Mouse (Mus musculus): Measurements from ENCODE around the gene Ralgds. TPM values are rescaled to one million over a fixed set of nuclear protein-coding genes. Genes with fewer than 3 reads are reported as not detected.
A peak's percentile ranks its signal among the peaks of the same experiment; 100 is the strongest.
"Not testable (repeated sequence)": the region's sequence is repeated elsewhere in the genome, so short reads cannot be mapped to it uniquely, and the experiment has no call there.

The Ralgds gene
- polyA plus RNA-seq, 1 experiment: 24.2 TPM

DNA sequence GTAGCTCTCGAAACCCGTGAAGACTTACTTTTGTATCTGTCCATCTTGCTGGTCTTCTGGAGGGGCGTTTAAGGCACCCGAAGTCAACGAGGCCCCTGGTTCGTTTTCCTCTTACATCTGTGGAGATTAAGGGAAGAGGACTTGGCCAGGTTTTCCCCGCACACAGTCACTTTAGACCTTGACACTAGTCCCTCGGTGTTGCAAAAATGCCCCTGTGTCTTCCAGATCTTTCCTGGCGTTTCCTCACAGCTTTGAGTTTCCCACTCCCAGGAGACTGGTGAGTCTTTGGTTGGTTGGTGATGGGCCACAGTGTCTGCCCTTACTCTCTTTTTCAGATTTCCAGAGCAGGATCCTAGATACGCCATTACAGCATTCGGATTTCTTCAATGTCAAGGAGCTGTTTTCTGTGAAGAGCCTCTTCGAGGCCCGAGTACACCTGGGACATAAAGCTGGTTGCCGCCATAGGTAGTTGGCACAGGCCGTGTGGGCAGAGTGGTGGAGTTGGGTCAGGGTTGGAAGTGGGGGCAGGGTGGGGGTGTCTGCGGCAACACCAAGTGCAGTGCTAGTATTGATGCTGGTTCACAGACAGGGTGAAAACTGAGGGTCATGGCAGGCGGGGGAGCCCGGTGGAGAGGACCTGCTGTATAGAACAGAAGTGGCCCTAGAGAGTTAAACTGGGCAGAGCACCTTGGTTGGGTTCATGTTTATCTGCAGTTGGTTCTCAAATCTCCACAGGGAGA is 44.3 kb upstream of the Ralgds start:
- H3K27me3 ChIP-seq (ENCODE audit: control insufficient read depth, insufficient read depth, insufficient read length): peaks cover 10% of the 10 kb centered on the region
- peak overlapping the region; percentile 5 for H3ac ChIP-seq (ENCODE audit: control insufficient read depth, insufficient read length)
- H3K36me3 ChIP-seq (ENCODE audit: control insufficient read depth, insufficient read depth): peaks cover 14% of the 10 kb centered on the region
- peak overlapping the region; percentile 98 for H3K4me2 ChIP-seq (ENCODE audit: low read depth)
- H3K4me3 ChIP-seq: peak overlapping the region; percentile 68
- peaks cover 10% of the 10 kb centered on the region for H3K79me2 ChIP-seq (ENCODE audit: control insufficient read depth, insufficient read depth)
- TF ChIP-seq REST (IDR thresholded peaks at IDR 0.05; ENCODE audit: insufficient read depth, insufficient read length): no peak
- TF ChIP-seq MYOD1 (IDR thresholded peaks at IDR 0.05; ENCODE audit: control insufficient read depth in 1 of 3, insufficient read length in 2 of 3, low read depth in 2 of 3): no peak
- TF ChIP-seq POLR2AphosphoS2 (IDR thresholded peaks at IDR 0.05; ENCODE audit: insufficient read length, low read depth): no peak
- TF ChIP-seq CEBPB (IDR thresholded peaks at IDR 0.05; ENCODE audit: insufficient read depth, poor library complexity, severe bottlenecking): no peak
- TF ChIP-seq MAX (IDR thresholded peaks at IDR 0.05; ENCODE audit: low read depth): no peak
- TF ChIP-seq SRF (IDR thresholded peaks at IDR 0.05; ENCODE audit: control insufficient read depth, insufficient read length, low read depth): no peak
- no peak for TF ChIP-seq TCF12 (IDR thresholded peaks at IDR 0.05; ENCODE audit: insufficient read depth, poor library complexity, severe bottlenecking)
- TF ChIP-seq TCF3 (IDR thresholded peaks at IDR 0.05; ENCODE audit: insufficient read length, low read depth): no peak
- no peak for TF ChIP-seq POLR2A (IDR thresholded peaks at IDR 0.05; ENCODE audit: insufficient read length, low read depth)
- TF ChIP-seq USF1 (IDR thresholded peaks at IDR 0.05; ENCODE audit: low read depth): no peak
- TF ChIP-seq E2F4 (IDR thresholded peaks at IDR 0.05; ENCODE audit: insufficient read depth): no peak
- TF ChIP-seq MYOG (IDR thresholded peaks at IDR 0.05; ENCODE audit: control insufficient read depth in 1 of 3, insufficient read depth in 1 of 3, insufficient read length in 2 of 3, low read depth in 2 of 3): no peak

DNA sequence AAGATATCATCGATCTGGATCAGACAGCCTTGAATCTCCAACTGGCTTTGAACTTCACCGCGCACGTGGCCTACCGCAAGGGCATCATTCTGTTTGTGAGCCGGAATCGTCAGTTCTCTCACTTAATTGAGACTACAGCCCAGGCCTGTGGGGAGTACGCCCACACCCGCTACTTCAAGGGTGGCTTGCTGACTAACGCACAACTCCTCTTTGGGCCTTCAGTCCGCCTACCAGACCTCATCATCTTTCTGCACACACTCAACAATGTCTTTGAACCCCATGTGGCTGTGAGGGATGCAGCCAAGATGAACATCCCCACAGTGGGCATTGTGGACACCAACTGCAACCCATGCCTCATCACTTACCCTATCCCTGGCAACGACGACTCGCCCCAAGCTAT is 43.5 kb upstream of the Ralgds start:
- no peak overlapping the region for H3K4me2 ChIP-seq (ENCODE audit: low read depth)
- H3K4me3 ChIP-seq: no peak overlapping the region
- H3K27me3 ChIP-seq (ENCODE audit: control insufficient read depth, insufficient read depth, insufficient read length): peaks cover 8% of the 10 kb centered on the region
- H3K36me3 ChIP-seq (ENCODE audit: control insufficient read depth, insufficient read depth): peaks cover 14% of the 10 kb centered on the region
- TF ChIP-seq MAX (IDR thresholded peaks at IDR 0.05; ENCODE audit: low read depth) (no peak), MYOD1 (IDR thresholded peaks at IDR 0.05; ENCODE audit: control insufficient read depth in 1 of 3, insufficient read length in 2 of 3, low read depth in 2 of 3) (no peak), TCF3 (IDR thresholded peaks at IDR 0.05; ENCODE audit: insufficient read length, low read depth) (no peak)
- H3K79me2 ChIP-seq (ENCODE audit: control insufficient read depth, insufficient read depth): peaks cover 10% of the 10 kb centered on the region
- H3ac ChIP-seq (ENCODE audit: control insufficient read depth, insufficient read length): no peak overlapping the region

GRCm38 (mm10) chr2:28470591-28470990 is 42.3 kb upstream of the Ralgds start:
- no peak overlapping the region for H3ac ChIP-seq (ENCODE audit: control insufficient read depth, insufficient read length)
- H3K4me3 ChIP-seq: no peak overlapping the region
- no peaks in the 10 kb centered on the region for H3K27me3 ChIP-seq (ENCODE audit: control insufficient read depth, insufficient read depth, insufficient read length)
- H3K79me2 ChIP-seq (ENCODE audit: control insufficient read depth, insufficient read depth): peaks cover 10% of the 10 kb centered on the region
- H3K36me3 ChIP-seq (ENCODE audit: control insufficient read depth, insufficient read depth): peaks cover 14% of the 10 kb centered on the region
- TF ChIP-seq TCF3 (IDR thresholded peaks at IDR 0.05; ENCODE audit: insufficient read length, low read depth) (no peak), CEBPB (IDR thresholded peaks at IDR 0.05; ENCODE audit: insufficient read depth, poor library complexity, severe bottlenecking) (no peak)
- no peak overlapping the region for H3K4me2 ChIP-seq (ENCODE audit: low read depth)

- not testable (repeated sequence) for H3K4me3 ChIP-seq; H3K27me3 ChIP-seq (ENCODE audit: control insufficient read depth, insufficient read depth, insufficient read length); H3K4me2 ChIP-seq (ENCODE audit: low read depth); H3K79me2 ChIP-seq (ENCODE audit: control insufficient read depth, insufficient read depth); H3ac ChIP-seq (ENCODE audit: control insufficient read depth, insufficient read length)
- H3K36me3 ChIP-seq (ENCODE audit: control insufficient read depth, insufficient read depth): peaks cover 14% of the 10 kb centered on the region
These were observed 40.9 kb upstream of the Ralgds start for GRCm38 (mm10) chr2:28472011-28472410.

DNA sequence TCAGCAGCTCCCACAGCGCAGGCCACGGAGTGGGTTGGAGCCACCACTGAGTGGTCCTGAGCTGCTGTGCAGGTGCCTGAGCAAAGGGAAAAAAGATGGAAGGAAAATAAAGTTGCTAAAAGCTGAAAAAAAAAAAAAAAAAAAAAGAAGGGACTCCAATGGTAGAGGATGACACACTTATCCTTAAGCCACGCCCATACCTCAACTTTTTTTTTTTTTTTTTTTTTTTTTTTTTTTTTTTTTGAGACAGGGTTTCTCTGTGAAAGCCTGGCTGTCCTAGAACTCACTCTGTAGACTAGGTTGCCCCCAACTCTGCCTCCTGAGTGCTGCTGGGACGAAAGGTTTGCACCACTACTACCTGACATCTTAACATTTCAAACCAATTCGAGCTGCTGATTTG is 34.9 kb upstream of the Ralgds start:
- not testable (repeated sequence) for H3K27me3 ChIP-seq (ENCODE audit: control insufficient read depth, insufficient read depth, insufficient read length); H3K36me3 ChIP-seq (ENCODE audit: control insufficient read depth, insufficient read depth); H3K4me3 ChIP-seq; H3ac ChIP-seq (ENCODE audit: control insufficient read depth, insufficient read length); H3K79me2 ChIP-seq (ENCODE audit: control insufficient read depth, insufficient read depth); H3K4me2 ChIP-seq (ENCODE audit: low read depth)

- H3ac ChIP-seq (ENCODE audit: control insufficient read depth, insufficient read length): no peak overlapping the region
These were observed 33.4 kb upstream of the Ralgds start for GRCm38 (mm10) chr2:28479208-28480204.

More at GRCm38 (mm10) chr2:28479208-28480204, 33.4 kb upstream of the Ralgds start:
- Histone ChIP-seq H3K4me2 (ENCODE audit: low read depth) (no peak overlapping the region), H3K36me3 (ENCODE audit: control insufficient read depth, insufficient read depth) (no peaks in the 10 kb centered on the region), H3K4me3 (no peak overlapping the region), H3K79me2 (ENCODE audit: control insufficient read depth, insufficient read depth) (no peaks in the 10 kb centered on the region), H3K27me3 (ENCODE audit: control insufficient read depth, insufficient read depth, insufficient read length) (peaks cover 7% of the 10 kb centered on the region)
- no peak for TF ChIP-seq MYOD1 (IDR thresholded peaks at IDR 0.05; ENCODE audit: control insufficient read depth in 1 of 3, insufficient read length in 2 of 3, low read depth in 2 of 3)
- no peak for TF ChIP-seq CEBPB (IDR thresholded peaks at IDR 0.05; ENCODE audit: insufficient read depth, poor library complexity, severe bottlenecking)
- TF ChIP-seq MYOG (IDR thresholded peaks at IDR 0.05; ENCODE audit: control insufficient read depth in 1 of 3, insufficient read depth in 1 of 3, insufficient read length in 2 of 3, low read depth in 2 of 3): no peak
- no peak for TF ChIP-seq TCF3 (IDR thresholded peaks at IDR 0.05; ENCODE audit: insufficient read length, low read depth)
- TF ChIP-seq MAX (IDR thresholded peaks at IDR 0.05; ENCODE audit: low read depth): no peak
- TF ChIP-seq TCF12 (IDR thresholded peaks at IDR 0.05; ENCODE audit: insufficient read depth, poor library complexity, severe bottlenecking): no peak
- TF ChIP-seq SRF (IDR thresholded peaks at IDR 0.05; ENCODE audit: control insufficient read depth, insufficient read length, low read depth): no peak
- no peak for TF ChIP-seq E2F4 (IDR thresholded peaks at IDR 0.05; ENCODE audit: insufficient read depth)
- no peak for TF ChIP-seq POLR2A (IDR thresholded peaks at IDR 0.05; ENCODE audit: insufficient read length, low read depth)
- TF ChIP-seq USF1 (IDR thresholded peaks at IDR 0.05; ENCODE audit: low read depth): no peak
- no peak for TF ChIP-seq POLR2AphosphoS2 (IDR thresholded peaks at IDR 0.05; ENCODE audit: insufficient read length, low read depth)
- TF ChIP-seq REST (IDR thresholded peaks at IDR 0.05; ENCODE audit: insufficient read depth, insufficient read length): no peak

Measured in myocyte (in vitro differentiated cells).